Mouse (Mus musculus): ENCODE data around the gene Gm38392.

Gm38392 gene

DNA sequence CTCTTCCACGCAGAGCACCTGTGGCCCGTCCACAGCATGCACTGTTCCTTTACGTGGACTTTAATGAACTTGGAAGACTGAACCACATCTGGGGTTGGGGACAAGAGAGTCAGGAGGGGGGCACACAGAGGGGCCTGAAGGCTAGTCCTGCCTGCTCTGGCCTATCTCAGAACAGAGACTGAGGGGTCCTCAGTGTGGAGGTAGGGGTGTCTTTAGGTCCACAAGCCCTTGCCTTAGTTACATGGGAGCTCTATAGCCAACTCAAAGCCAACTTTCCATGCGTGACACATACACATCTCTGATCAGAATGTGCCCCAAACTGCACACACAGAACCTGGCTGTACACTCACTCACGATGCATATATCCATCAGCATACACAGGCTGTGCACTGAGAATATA lies 85.4 kb downstream of the Gm38392 start:
- in situ Hi-C loops (cut with MboI; ENCODE audit: low sequenced_read_pairs), result no loop called here

DNA sequence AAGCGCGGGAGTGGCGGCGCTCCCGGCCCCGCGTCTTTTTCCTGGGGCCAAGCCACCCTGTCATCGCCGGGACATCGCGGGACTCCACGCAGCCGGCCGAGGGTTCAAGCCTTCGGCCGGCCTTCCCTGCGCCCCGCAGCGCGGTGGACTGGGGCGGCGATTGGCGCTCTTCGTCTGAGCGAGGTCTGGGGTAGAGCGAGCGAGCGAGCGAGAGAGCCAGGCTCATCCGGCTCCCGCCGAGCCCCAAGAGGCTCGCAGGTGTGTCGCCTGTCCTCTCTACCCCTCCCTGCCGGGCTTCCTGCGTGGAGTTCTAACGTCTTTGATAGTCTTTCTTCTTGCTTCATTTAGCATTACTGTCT lies 86.1 kb downstream of the Gm38392 start:
- in situ Hi-C loops (cut with MboI; ENCODE audit: low sequenced_read_pairs), result no loop called here

DNA sequence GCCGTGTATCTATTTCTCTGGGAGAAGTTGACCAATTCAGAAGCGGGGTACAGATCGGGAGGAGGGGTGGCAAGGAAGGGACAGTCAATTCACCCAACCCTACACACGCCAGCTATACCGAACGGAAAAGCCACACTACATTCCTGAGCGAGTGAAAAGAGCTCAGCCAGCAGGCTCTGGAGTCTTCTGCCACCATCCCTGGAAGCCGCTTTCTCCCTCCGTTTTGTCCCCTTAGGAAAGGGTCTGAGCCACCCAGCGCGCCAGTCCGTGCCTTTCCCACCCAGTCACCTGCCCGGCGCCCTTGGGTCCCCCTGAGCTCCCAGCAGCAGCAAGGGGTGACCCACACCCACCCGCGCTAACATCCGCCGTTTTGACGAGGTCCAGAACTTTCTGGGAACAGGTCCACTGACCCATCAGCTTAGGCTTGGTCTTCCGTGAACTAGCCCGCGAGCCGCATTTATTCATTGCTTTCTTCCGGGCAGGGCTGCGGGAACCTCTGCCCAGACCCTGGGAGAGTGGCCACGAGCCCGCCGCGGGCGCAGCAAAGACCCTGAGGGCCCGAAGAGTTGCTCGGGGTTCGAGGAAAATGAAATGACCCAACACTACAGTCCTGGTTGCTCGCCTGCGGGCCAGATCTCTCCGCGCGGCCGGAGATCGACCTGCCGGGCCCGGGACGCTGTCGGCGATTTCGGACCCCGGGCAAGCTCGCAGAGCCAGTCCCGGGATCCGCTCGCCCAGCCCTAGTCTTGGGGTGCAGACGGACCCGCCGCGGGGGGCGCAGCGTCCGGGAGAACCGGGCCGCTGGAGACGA lies 86.6 kb downstream of the Gm38392 start:
- in situ Hi-C loops (cut with MboI; ENCODE audit: low sequenced_read_pairs), result no loop called here

DNA sequence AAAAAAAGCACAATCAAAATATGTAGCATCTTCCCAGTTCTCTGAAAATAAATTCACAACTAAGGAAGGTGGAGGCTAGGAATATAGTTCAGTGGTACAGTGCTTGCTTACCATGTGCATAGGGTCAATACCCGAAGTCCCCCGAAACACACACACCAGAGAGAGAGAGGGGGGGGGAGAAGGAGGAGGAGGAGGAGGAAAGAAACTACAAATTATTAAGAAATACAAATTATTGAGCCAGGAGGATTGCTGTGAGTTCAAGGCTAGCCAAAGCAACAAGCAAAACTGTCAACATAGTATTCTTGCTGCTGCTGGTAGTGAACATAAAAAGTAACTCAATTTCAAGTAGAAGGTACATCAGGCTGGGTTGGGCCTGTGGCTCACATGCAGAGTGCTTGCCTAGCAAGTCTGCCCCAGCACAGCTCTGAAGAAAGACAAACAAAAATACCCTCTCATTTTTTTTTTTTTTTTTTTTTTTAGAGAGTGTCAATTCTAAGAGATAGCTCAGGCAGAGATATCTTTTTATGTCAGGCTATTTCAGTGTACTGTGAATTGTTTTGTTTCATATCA lies 87.4 kb downstream of the Gm38392 start:
- in situ Hi-C loops (cut with MboI; ENCODE audit: low sequenced_read_pairs), result no loop called here

DNA sequence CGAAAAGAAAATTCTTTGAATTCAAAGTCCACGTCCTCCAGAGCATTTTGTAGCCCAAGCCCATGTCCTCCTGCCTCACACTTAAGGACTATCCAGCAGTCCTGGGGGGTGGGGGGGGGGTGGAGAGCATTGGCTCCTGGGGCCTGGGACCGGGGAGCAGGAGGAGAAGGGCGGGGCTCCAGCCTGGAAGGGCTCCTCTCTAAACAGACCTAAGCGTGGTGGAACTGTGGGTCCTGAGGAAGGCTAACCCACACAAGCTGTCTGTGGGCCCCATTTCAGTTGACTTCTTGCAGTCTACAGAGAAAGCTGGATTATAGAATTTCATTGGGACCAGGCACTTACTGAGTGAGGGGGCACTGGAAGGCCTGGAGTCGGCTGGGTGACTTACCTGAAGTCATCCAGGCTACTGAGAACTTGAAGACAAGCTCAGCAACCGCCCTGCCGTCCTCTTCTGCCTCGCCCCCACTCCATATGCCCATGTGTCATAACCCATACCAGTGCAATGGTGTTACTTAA lies 88.4 kb downstream of the Gm38392 start:
- in situ Hi-C loops (cut with MboI; ENCODE audit: low sequenced_read_pairs), result no loop called here

DNA sequence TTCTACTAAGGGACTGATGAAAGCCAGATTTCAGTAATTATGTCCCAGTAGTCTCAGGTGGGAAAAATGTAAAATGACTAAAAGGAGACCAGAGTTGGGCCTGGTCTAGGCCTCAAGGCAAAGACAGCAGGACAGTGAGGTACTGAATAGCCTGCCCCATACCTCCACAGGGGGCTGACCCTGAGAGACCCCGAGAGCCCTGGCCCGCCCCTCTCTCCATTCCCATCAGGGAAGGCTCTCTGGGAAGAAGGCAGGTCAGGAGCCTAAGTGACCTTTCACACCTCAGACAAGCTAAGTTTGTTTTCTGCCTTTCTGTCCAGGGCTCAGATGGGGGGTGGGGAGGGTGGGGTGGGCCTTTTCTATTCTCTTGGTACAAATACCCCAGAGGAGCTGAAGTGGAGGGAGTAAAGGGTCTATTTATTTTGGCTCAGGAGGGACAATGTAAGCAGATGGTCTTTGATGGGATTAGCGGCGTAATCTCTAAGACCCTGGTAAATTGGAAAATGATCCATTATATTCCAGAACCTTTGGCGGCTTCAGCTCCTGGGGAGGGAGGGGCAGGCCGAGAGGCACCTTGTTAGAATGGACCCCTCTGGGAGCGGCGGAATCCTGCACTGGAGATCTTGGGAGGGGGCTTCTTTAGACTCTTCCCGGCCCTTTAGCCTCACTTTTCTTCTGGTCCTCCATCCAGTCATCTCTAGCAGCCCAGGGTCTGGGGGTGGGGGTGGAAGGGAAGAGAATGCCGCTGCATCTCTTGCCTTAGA lies 89.1 kb downstream of the Gm38392 start:
- in situ Hi-C loops (cut with MboI; ENCODE audit: low sequenced_read_pairs), result no loop called here

Measured in CH12F3 (cell line).